Mouse (Mus musculus): ENCODE measurements around the gene Il19. TPM values are rescaled to one million over a fixed set of nuclear protein-coding genes. Genes with fewer than 3 reads are reported as not detected.

Gene Il19
- polyA plus RNA-seq (2016; fragmentation: Nextera tagmentation; extraction: Ambion mirVana) = not detected in 2 replicates

DNA sequence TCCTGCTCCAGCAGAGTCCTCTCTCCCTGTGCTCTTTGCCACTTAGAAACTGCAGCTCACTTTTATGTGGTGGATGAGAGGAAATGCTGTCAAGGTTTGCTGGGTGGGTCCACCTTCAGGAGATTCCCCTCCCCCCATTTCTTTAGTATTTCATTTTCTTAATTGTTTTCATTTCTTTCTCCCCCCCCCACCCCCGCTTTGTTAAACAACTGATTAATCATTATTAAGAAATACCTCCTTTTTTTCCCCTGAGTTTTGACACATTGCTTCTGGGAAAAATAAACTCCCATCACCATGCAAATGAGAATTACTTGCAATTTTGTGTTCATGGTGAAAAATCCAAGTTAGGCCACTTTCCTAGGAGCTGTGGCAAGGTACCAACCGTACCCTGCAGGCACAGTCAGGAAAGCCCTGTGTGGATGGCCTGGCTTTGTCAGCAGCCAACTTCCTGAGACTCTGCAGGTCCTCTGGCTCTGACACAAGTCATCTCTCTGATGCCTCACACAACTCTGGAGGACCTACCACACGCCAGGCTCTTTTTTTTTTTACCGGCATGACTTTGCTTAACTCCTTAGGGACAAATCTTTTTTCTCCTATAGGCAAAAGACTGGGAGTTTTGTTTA is at the start of gene Il19:
Gene Il19 (minus strand): TSS at position 51 of the 623 bp plus-strand sequence.
- H3K9ac ChIP-seq = no peak within 1 kb of the TSS
- 78% methylated on average over 4 of the region's 4 CpGs for WGBS
- no peaks in the 10 kb centered on the region for H3K9me3 ChIP-seq
- no peaks in the 10 kb centered on the region for H3K27me3 ChIP-seq
- H3K4me2 ChIP-seq = no peak within 1 kb of the TSS
- H3K27ac ChIP-seq = no peak within 1 kb of the TSS
- ATAC-seq (ENCODE audit: low FRiP score) = no peak
- no peak within 1 kb of the TSS for H3K4me3 ChIP-seq (replicated peaks)
- no peaks in the 10 kb centered on the region for H3K36me3 ChIP-seq (replicated peaks)
- no peaks in the 10 kb centered on the region for H3K4me1 ChIP-seq

DNA sequence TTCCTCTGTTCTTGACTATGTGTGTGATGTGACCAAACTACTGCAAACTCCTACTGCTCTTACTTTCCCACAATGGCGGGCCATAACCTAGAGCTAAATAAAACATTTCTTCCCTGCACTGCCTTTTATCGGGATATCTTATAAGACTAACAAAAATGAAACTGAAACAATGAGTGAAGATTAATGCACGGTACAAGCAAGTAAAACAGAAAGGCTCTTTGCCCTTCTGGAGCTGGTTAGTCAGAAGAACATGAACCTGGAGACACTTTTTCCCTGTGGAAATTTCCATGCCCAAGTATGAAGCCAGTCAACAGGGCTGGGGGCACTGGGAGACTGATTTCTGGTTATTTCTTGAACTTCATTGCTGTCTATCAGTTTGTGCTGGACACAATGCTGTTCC is 49.4 kb upstream of the Il19 start:
- no peaks in the 10 kb centered on the region for H3K36me3 ChIP-seq (replicated peaks)
- H3K9ac ChIP-seq = no peak overlapping the region
- no peaks in the 10 kb centered on the region for H3K4me1 ChIP-seq
- H3K4me3 ChIP-seq (replicated peaks) = no peak overlapping the region
- no peak overlapping the region for H3K27ac ChIP-seq
- no peak overlapping the region for H3K4me2 ChIP-seq
- WGBS = 88% methylated on average over 3 of the region's 3 CpGs
- no peaks in the 10 kb centered on the region for H3K9me3 ChIP-seq
- H3K27me3 ChIP-seq = no peaks in the 10 kb centered on the region
- ATAC-seq (ENCODE audit: low FRiP score) = no peak

GRCm38 (mm10) chr1:130987418-130987817 is 47.5 kb upstream of the Il19 start:
- Histone ChIP-seq H3K9me3 (no peaks in the 10 kb centered on the region), H3K9ac (no peak overlapping the region), H3K27me3 (no peaks in the 10 kb centered on the region), H3K4me3 (replicated peaks) (no peak overlapping the region), H3K4me2 (no peak overlapping the region), H3K4me1 (no peaks in the 10 kb centered on the region), H3K36me3 (replicated peaks) (no peaks in the 10 kb centered on the region), H3K27ac (no peak overlapping the region)
- ATAC-seq (ENCODE audit: low FRiP score) = no peak

DNA sequence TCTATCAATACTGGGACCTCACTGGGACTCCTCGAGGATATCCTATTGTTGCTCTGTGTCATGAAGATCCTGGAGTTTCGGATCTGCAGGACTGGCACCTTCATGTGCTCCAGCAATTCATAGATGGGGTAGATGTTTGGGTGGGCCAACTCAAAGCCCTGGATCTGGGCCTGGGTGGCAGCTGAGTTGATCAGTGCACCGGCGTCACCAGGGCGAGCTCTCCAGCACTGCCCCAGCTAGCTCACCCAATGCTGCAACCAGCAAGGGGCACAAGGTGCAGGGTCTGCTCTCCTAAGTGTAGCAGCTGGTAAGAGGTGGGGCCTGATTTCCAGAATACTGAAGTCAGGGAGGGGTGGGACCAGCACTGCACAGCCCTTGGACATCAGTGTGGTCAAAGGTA is 47.1 kb upstream of the Il19 start:
- Histone ChIP-seq H3K4me2 (no peak overlapping the region), H3K9ac (no peak overlapping the region), H3K4me3 (replicated peaks) (no peak overlapping the region), H3K27ac (no peak overlapping the region), H3K36me3 (replicated peaks) (no peaks in the 10 kb centered on the region), H3K27me3 (no peaks in the 10 kb centered on the region), H3K4me1 (no peaks in the 10 kb centered on the region), H3K9me3 (no peaks in the 10 kb centered on the region)
- 94% methylated on average over 5 of the region's 5 CpGs for WGBS
- no peak for ATAC-seq (ENCODE audit: low FRiP score)

- Histone ChIP-seq H3K27me3 (no peaks in the 10 kb centered on the region), H3K4me1 (no peaks in the 10 kb centered on the region), H3K4me2 (no peak overlapping the region), H3K4me3 (replicated peaks) (no peak overlapping the region), H3K36me3 (replicated peaks) (no peaks in the 10 kb centered on the region), H3K27ac (no peak overlapping the region), H3K9ac (no peak overlapping the region), H3K9me3 (no peaks in the 10 kb centered on the region)
- ATAC-seq (ENCODE audit: low FRiP score) = no peak
- 60% methylated on average over 7 of the region's 7 CpGs for WGBS
Observed at GRCm38 (mm10) chr1:130984441-130984840, 44.5 kb upstream of the Il19 start.

DNA sequence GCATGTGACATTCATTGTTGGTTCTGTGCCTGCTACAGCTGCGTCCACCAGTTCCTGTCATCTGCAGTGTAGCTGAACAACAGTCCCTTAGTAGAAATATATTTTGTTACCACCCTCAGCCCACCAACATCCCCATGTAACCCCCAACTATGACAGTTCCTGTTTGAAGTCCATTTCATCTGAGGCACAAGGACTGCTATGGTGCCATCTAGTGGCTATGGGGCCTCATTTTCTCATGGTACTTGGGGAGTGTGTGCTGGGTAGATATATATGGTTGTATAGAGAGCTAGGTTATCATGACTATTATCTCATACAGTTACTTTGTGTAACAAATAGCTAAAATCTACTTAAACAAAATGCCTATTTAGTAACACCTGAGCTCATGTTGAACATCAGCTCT is 39.5 kb upstream of the Il19 start:
- H3K27me3 ChIP-seq = no peaks in the 10 kb centered on the region
- no peak for ATAC-seq (ENCODE audit: low FRiP score)
- H3K4me2 ChIP-seq = no peak overlapping the region
- no peaks in the 10 kb centered on the region for H3K4me1 ChIP-seq
- no peak overlapping the region for H3K4me3 ChIP-seq (replicated peaks)
- no peaks in the 10 kb centered on the region for H3K9me3 ChIP-seq
- 60% methylated on average over 1 of the region's 1 CpGs for WGBS
- H3K27ac ChIP-seq = no peak overlapping the region
- no peaks in the 10 kb centered on the region for H3K36me3 ChIP-seq (replicated peaks)
- H3K9ac ChIP-seq = no peak overlapping the region

DNA sequence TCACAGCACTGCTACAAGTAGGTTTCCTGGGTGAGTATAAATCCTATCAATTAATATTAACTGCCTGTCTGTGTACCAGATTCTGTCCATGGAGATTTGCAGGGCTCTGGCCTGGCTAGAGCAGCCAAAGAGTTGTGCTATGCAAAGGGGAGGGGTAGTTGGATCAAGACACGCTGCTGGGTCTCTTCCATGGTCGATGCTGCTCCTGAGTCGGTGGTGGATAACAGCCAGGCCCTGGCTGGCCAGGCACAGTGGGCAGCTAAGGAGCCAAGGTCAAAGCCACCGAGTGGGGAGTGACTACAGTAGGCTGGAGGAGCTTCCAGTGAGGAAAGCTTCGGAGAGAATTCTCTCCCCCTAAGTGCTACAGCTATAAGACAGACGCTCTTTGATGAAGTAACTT is 24.0 kb upstream of the Il19 start:
- Histone ChIP-seq H3K4me1 (no peaks in the 10 kb centered on the region), H3K27ac (no peak overlapping the region), H3K36me3 (replicated peaks) (no peaks in the 10 kb centered on the region), H3K9ac (no peak overlapping the region), H3K9me3 (no peaks in the 10 kb centered on the region), H3K4me2 (no peak overlapping the region), H3K27me3 (no peaks in the 10 kb centered on the region), H3K4me3 (replicated peaks) (no peak overlapping the region)
- no peak for ATAC-seq (ENCODE audit: low FRiP score)
- 81% methylated on average over 6 of the region's 6 CpGs for WGBS

DNA sequence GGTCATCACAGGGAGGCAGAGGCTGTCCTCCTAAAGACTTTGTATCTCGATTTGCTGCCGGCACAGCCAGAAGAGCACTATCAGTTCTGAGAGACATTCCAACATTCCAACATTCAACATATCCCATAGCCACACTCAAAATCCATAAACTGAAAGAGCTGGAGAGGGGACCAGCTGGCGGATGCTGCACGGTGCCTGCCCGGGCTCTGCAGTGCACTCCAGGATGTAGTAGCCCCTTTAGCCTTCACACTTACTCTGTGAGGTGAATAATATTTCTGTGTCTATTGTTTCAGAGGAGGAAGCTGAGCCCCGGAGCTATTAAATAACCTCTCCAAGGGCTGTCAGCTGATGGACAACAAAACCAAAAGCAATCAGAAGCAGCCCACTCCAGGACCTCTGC is 7.0 kb upstream of the Il19 start:
- Histone ChIP-seq H3K27me3 (no peaks in the 10 kb centered on the region), H3K27ac (no peak overlapping the region), H3K9ac (no peak overlapping the region), H3K36me3 (replicated peaks) (no peaks in the 10 kb centered on the region), H3K9me3 (no peaks in the 10 kb centered on the region), H3K4me3 (replicated peaks) (no peak overlapping the region), H3K4me1 (no peaks in the 10 kb centered on the region), H3K4me2 (no peak overlapping the region)
- no peak for ATAC-seq (ENCODE audit: low FRiP score)
- 77% methylated on average over 6 of the region's 6 CpGs for WGBS

DNA sequence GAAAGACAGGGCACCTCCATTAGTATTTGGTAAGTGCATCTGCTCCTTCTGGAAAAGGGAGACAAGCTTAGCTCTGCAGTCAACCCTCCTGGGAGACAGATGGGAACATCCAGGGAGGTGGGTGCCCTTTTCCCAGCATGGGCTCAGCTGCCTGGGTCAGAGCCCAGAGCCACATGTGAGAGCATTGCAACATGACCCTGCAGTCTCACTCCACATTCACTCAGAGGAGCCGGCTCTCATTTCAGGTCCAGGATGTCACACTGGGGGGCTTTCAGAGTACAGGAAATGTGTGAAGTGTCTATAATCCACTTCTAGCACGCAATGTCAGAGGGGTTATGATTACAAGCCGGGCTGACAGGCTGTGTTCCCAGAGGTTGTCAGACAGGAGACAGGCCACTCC is 1.9 kb upstream of the Il19 start:
- ATAC-seq (ENCODE audit: low FRiP score) = no peak
- no peaks in the 10 kb centered on the region for H3K36me3 ChIP-seq (replicated peaks)
- WGBS = 74% methylated on average over 3 of the region's 3 CpGs
- H3K4me2 ChIP-seq = no peak overlapping the region
- no peak overlapping the region for H3K4me3 ChIP-seq (replicated peaks)
- H3K4me1 ChIP-seq = no peaks in the 10 kb centered on the region
- no peak overlapping the region for H3K9ac ChIP-seq
- H3K27ac ChIP-seq = no peak overlapping the region
- no peaks in the 10 kb centered on the region for H3K9me3 ChIP-seq
- H3K27me3 ChIP-seq = no peaks in the 10 kb centered on the region

GRCm38 (mm10) chr1:130938192-130938591 is 1.7 kb downstream of the Il19 start:
- WGBS = 68% methylated on average over 7 of the region's 7 CpGs
- Histone ChIP-seq H3K27ac (no peak overlapping the region), H3K4me1 (no peaks in the 10 kb centered on the region), H3K9me3 (no peaks in the 10 kb centered on the region), H3K9ac (no peak overlapping the region), H3K36me3 (replicated peaks) (no peaks in the 10 kb centered on the region), H3K4me3 (replicated peaks) (no peak overlapping the region), H3K4me2 (no peak overlapping the region), H3K27me3 (no peaks in the 10 kb centered on the region)
- no peak for ATAC-seq (ENCODE audit: low FRiP score)

DNA sequence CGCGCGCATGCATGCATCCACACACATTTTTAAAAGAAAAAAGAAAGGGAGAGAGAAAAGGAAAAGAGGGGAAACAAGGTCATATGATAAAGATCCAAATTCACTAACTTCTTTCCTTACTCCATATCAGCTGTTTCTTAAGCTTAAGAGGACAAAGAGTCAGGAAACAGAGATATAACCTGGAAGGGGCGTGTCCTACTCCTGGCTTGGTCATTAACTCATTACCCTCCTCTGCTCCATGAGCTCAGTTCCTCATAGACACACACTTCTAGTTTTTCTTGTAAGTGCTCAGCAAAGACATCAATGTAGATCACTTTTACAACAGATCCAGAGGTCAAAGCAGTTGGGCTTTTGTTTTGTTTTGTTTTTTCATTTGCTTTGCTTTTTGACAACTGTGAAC is 2.7 kb downstream of the Il19 start:
- Histone ChIP-seq H3K9ac (no peak overlapping the region), H3K36me3 (replicated peaks) (no peaks in the 10 kb centered on the region), H3K4me1 (no peaks in the 10 kb centered on the region), H3K4me3 (replicated peaks) (no peak overlapping the region), H3K27ac (no peak overlapping the region), H3K4me2 (no peak overlapping the region), H3K9me3 (no peaks in the 10 kb centered on the region), H3K27me3 (no peaks in the 10 kb centered on the region)
- no peak for ATAC-seq (ENCODE audit: low FRiP score)
- WGBS = 93% methylated on average over 4 of the region's 4 CpGs

DNA sequence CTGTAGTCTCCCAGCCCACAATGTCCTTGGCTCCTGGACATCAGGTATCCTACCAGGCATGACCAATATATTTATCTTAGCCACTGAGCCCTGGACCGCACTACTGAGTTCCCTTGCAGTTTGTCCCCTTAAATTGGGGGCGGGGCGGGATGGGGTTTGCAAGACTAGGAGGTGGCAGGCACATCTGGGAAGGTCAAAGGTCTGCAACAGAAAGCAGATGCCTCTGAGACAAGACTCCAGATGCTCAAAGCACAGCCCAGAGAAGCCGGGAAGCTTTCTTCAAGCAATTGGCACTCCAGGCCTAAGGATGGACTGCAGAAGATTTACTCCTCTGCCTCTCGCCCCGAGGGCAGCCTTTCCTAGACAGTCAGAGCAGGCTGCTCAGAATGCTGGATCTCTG is 3.6 kb downstream of the Il19 start:
- no peak overlapping the region for H3K27ac ChIP-seq
- H3K4me3 ChIP-seq (replicated peaks) = no peak overlapping the region
- no peak for ATAC-seq (ENCODE audit: low FRiP score)
- no peak overlapping the region for H3K4me2 ChIP-seq
- no peaks in the 10 kb centered on the region for H3K27me3 ChIP-seq
- WGBS = 62% methylated on average over 6 of the region's 6 CpGs
- H3K9me3 ChIP-seq = no peaks in the 10 kb centered on the region
- H3K4me1 ChIP-seq = no peaks in the 10 kb centered on the region
- no peak overlapping the region for H3K9ac ChIP-seq
- H3K36me3 ChIP-seq (replicated peaks) = no peaks in the 10 kb centered on the region

DNA sequence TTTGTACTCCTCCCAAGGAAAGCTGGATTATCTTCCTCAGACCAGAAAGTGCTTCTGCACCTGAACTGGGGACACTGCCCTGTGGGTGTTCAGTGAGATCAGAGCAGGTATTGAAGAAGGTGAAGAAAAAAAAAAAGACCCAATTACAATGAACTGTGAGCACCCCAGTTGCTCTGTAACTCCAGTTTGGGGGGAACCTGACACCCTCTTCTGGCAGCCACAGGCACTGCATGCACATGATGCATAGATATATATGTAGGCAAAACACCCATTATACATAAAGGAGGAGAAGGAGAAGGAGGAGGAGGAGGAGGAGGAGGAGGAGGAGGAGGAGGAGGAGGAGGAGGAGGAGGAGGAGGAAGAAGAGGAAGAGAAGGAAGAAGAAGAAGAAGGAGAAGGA is 13.4 kb downstream of the Il19 start:
- Histone ChIP-seq H3K4me2 (no peak overlapping the region), H3K9me3 (no peaks in the 10 kb centered on the region), H3K4me3 (replicated peaks) (no peak overlapping the region), H3K4me1 (no peaks in the 10 kb centered on the region), H3K9ac (no peak overlapping the region), H3K36me3 (replicated peaks) (no peaks in the 10 kb centered on the region), H3K27ac (no peak overlapping the region), H3K27me3 (no peaks in the 10 kb centered on the region)
- no peak for ATAC-seq (ENCODE audit: low FRiP score)
